Mouse (Mus musculus): ENCODE data around the gene Usp49. TPM values are rescaled to one million over a fixed set of nuclear protein-coding genes. Genes with fewer than 3 reads are reported as not detected.
A peak's percentile ranks its signal among the peaks of the same experiment; 100 is the strongest.
"Not testable (repeated sequence)": the region's sequence is repeated elsewhere in the genome, so short reads cannot be mapped to it uniquely, and the experiment has no call there.

Usp49 gene
- polyA plus RNA-seq, 1 experiment: 6.5 TPM

DNA sequence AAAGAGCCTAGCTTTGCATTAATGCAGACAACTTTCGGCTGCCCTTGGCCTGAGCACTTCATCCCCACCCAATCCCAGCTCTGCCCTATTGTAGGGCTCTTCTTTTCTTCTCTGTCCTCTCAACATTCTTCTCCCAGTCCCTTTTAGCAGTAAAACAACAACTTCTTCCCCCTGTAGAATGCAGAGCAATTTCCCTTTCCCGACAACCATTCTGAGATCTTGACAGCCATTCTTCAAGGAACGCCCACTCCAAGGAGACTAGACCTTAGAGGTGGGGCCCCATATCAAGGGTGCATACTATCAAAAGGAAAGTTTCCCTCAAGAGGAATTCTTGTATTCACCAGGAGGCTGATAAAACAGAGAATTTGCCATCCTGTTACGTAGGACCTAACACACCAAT is 18.5 kb downstream of the Usp49 start:
- no peak for DNase-seq (ENCODE audit: low spot score)

- DNase-seq (ENCODE audit: low spot score): no peak
Observed at GRCm38 (mm10) chr17:47651953-47652352, 21.5 kb downstream of the Usp49 start.

- DNase-seq (ENCODE audit: low spot score): not testable (repeated sequence)
Observed at GRCm38 (mm10) chr17:47654346-47654745, 23.9 kb downstream of the Usp49 start.

- DNase-seq (ENCODE audit: low spot score): no peak
Observed at GRCm38 (mm10) chr17:47655697-47656096, 25.2 kb downstream of the Usp49 start.

DNA sequence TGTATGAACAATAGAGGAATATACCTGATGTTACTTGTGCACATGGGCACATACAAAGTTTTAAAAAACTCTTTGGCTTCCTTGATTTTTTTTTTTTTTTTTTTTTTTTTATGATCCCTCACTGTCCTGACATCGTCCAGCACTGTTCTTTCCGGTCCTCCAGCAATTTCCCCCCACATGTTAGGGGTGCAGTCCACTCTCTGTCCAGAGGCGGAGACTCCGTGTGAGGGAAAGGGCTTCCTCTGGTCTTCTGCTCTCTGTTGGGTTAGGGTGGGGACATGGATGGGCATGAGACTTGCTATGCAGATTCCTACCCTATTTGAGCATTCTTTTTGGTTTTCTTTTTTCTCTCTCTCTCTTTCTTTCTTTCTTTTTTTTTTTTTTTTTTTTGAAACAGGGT is 27.4 kb downstream of the Usp49 start:
- no peak for DNase-seq (ENCODE audit: low spot score)

GRCm38 (mm10) chr17:47658741-47659243 is 28.3 kb downstream of the Usp49 start:
- DNase-seq (ENCODE audit: low spot score): no peak

- no peak for DNase-seq (ENCODE audit: low spot score)
Observed at GRCm38 (mm10) chr17:47663009-47663713, 32.7 kb downstream of the Usp49 start.

DNA sequence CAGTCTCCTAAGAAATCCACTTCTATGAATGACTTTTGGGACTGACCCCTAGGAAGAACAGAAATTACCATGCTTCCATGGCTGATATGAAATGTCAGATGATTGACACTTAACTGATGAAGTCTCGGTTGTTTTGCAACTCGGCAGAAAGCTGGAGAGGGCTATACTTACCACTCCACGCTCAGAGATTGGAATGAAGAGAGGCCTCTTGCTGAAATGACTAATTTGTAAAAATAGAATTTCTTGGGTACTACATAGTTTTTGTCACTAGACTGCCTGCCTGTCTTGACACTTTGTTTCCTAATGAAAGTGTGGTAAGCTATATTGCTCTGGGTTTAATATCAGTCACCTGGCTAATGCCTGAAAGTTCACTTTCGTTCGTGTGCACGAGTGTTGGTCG is 34.0 kb downstream of the Usp49 start:
- DNase-seq (ENCODE audit: low spot score): no peak

DNA sequence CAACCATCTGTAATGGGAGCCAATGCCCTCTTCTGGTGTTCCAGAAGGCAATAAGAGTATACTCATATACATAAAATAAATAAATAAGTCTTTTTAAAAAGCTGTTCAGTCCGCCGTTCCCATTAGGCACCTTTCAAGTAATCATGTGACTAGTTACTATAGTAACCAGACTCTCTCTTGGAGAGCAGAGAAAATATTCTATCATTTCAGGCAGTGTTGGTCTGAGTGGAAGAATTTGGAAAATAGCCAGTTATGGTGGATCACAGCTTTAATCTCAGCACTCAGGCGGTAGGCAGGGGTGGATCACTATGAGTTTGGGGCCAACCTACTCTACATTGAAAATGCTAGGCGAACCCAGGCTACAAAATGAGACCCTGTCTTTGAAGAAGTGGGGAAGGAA is 38.7 kb downstream of the Usp49 start:
- no peak for DNase-seq (ENCODE audit: low spot score)

- no peak for DNase-seq (ENCODE audit: low spot score)
Observed at GRCm38 (mm10) chr17:47671988-47672310, 41.5 kb downstream of the Usp49 start.

DNA sequence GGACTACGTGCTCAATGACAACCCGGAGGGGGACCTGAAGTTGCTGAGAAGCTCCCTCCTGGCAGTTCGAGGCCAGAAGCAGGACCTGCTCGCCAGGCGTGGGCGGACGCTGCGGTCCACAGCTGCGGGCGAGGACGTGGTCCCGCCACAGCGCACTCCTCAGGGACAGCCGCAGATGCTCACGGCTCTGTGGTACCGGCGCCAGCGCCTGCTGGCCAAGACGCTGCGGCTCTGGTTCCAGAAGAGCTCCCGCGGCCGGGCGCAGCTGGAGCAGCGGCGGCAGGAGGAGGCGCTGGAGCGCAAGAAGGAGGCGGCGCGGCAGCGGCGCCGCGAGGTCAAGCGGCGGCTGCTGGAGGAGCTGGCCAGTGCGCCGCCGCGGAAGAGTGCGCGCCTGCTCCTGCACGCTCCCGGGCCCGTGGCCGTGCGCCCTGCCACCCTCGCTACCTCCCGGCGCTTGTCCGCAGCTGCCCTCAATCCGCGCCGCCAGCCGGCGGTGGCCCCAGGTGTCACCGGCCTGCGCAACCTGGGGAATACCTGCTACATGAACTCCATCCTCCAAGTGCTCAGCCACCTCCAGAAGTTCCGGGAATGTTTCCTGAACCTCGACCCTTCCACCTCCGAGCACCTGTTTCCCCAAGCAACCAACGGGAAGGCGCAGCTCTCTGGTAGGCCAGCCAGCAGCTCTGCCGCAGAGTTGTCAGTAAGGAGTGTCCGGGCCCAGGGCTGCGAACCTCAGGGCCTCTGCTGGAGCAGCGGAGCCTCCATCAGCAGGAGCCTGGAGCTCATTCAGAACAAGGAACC is 42.0 kb downstream of the Usp49 start:
- peak; percentile 56 for DNase-seq (ENCODE audit: low spot score)

- no peak for DNase-seq (ENCODE audit: low spot score)
Observed at GRCm38 (mm10) chr17:47676581-47676980, 46.1 kb downstream of the Usp49 start.

- DNase-seq (ENCODE audit: low spot score): no peak
Observed at GRCm38 (mm10) chr17:47678238-47678637, 47.7 kb downstream of the Usp49 start.

- no peak for DNase-seq (ENCODE audit: low spot score)
Observed at GRCm38 (mm10) chr17:47678702-47679101, 48.2 kb downstream of the Usp49 start.

- DNase-seq (ENCODE audit: low spot score): no peak
Observed at GRCm38 (mm10) chr17:47682836-47683235, 52.3 kb downstream of the Usp49 start.

DNA sequence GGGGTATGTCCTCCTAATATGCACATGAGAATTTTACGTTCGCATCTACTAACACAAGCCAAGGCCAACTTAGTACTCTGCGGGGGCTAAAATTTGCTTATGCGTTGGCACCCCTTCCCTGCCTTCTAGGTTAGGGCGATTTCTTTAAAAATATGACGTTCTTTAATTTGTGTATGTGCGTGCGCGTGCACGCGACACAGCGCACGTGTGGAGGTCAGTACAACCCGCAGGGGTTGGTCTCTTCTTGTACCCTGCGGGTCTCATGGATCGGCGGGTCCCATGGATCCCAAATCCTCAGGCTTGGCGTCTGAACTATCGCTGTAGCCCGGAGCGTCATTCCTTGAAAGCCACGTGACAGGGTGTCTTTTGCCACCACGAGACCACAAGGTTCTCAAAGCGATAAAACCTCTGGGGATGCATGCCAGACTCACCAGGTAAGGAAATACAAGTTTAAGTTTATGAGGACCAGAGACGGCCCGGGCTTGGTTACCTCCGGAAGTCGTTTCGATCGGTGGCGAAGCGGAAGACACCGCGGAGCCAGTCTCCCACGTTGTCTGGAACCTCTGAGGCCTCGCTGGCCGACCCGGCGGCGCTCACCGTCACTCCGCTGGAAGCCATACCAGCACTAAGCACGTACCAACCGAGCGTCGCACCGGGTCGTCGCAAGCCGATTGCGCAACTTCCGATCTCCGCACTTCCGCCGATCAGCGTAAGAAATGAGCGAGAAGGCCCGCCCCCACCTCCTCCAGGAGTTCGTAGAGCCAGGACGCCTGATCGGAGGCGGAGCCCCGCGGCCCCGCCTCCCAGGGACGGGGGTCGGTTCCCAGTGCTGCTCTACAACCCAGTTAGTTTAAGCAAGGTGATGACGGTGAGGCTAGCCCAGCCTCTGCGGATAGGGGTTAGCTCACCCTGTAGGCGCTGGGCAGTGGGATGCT is 57.2 kb downstream of the Usp49 start:
- peak; percentile 75 for DNase-seq (ENCODE audit: low spot score)

- no peak for DNase-seq (ENCODE audit: low spot score)
Observed at GRCm38 (mm10) chr17:47688344-47688607, 57.8 kb downstream of the Usp49 start, which contains the start of gene Tomm6. TSS of gene Tomm6 (minus strand) at chr17:47688386.

DNA sequence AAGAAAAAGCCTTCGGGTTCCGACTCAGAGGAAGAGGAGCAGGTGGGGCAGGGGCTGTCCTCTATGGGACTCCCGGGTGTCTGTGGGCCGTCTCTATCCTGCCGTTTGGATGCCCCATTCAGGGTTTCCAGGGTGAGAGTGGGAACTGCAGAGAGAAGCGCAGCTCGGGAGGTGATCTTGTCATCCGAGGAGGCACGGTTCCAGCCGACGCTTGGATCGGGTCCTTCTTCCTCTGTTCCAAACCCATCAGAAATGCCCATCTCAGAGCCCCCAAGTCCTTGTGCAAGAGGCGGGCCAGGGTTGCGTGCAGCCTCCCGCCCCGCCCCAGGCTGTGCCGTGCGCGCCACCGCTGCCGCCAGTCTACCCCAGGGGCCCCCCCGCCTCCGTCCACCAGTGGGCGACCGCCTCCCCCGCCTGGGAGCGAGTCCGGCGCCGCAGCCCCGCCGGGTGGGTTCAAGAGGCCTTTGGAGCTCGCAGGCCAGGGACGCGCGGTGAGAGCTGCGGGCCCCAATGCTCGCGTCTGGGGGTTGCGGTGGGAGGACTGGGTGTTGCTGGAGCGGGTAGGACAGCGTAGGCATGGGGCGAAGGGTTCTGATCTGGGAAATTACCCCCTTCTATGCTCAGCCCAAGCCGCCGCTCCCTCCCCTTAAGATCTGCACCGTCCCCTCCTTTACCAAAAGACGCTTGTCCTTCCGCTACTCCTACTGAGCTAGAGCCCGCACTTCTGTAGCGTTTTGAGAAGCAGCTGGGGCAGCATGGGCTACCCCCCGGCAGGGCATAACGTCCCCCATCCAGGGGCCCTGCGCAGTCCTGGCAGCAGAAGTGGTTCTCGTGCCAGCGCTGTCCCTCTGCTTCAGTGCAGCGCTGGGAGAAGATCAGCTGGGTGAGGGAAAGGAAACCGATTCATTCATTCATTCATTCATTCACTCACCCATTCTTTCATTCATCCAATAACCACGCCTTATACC is 58.4 kb downstream of the Usp49 start, which contains the start of gene Frs3:
Gene Frs3 (plus strand): TSS at position 423 of the 968 bp plus-strand sequence.
- DNase-seq (ENCODE audit: low spot score): peak; percentile 62

- DNase-seq (ENCODE audit: low spot score): no peak
Observed at GRCm38 (mm10) chr17:47689894-47690293, 59.4 kb downstream of the Usp49 start.

DNA sequence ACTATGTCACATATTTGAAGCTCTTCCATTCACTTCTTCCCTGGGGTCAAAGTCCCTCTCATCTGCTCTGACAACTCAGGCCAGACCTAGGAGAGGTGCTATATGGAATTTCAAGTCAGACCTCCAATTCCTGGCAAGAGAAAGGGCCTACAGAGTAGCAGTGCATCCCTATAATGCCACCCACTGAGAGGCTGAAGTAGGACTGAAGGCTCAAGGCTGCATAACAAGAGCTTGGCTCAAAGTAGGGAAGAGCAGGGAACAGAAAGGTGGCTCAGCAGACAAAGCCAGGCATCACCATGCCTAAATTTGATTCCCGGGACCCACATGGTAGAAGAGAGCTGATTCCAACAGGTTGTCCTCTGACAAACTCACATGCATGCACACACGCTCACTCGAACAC is 61.2 kb downstream of the Usp49 start:
- no peak for DNase-seq (ENCODE audit: low spot score)
